Mouse (Mus musculus): ENCODE results near the gene Ear1.
"Not testable (repeated sequence)": the region's sequence is repeated elsewhere in the genome, so short reads cannot be mapped to it uniquely, and the experiment has no call there.

DNA sequence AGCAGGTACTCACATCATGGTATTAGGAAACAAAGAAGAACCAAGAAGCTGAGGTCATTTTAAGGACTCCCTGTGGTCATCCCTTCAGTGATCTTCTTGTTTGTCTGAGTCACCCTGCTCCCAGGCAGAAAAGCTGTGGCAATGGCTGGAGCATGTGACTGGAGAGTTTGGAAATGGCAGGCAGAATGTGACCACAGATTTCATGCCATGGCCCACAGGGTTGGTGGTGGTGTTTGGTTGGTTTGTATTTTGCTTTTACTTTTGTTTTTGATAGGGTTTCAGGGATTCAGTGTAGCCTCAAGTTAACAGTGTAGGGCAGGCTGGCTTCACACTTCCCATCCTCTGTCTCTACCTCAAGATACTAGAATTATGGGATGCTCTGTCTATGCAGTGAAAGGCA, 42.9 kb upstream of the Ear1 start:
- TF ChIP-seq CTCF, POLR2A (IDR thresholded peaks at IDR 0.05; ENCODE audit: insufficient read depth, low read depth, low read length): not testable (repeated sequence)
